Mouse (Mus musculus) thymus, adult 2 months (tissue): Measurements from ENCODE around the gene Gal3st2. TPM values are rescaled to one million over a fixed set of nuclear protein-coding genes. Genes with fewer than 3 reads are reported as not detected.
"Not testable (repeated sequence)": the region's sequence is repeated elsewhere in the genome, so short reads cannot be mapped to it uniquely, and the experiment has no call there.

Experiments
- DNase-seq: peaks from one replicate; pipeline ENCODE4 v3.0.0; 2021
- H3K27ac ChIP-seq: fragments of 200-500 bp; 2 replicates; pipeline ENCODE4 v1.5.1; 2012; ENCODE audit warnings: low read length, control low read depth; ENCODE audit not compliant: control insufficient read depth, insufficient read depth
- H3K27me3 ChIP-seq: fragments of 200-500 bp; 2 replicates; pipeline ENCODE4 v1.6.1; 2012; ENCODE audit warnings: mild to moderate bottlenecking, low read length, moderate library complexity, mixed read lengths; ENCODE audit not compliant: control insufficient read depth, insufficient read depth
- H3K36me3 ChIP-seq: fragments of 200-500 bp; 2 replicates; pipeline ENCODE4 v1.6.1; 2012; ENCODE audit warnings: mild to moderate bottlenecking, low read length, moderate library complexity; ENCODE audit not compliant: control insufficient read depth, insufficient read depth
- H3K4me1 ChIP-seq: fragments of 200-500 bp; replicated peaks from 2 replicates; pipeline ENCODE4 v1.6.1; 2012; ENCODE audit warnings: low read length; ENCODE audit not compliant: control insufficient read depth, insufficient read depth
- H3K4me3 ChIP-seq: fragments of 200-500 bp; 2 replicates; pipeline ENCODE4 v1.5.1; 2012; ENCODE audit warnings: mild to moderate bottlenecking, low read length, control low read depth, moderate library complexity; ENCODE audit not compliant: control insufficient read depth, insufficient read depth
- WGBS: fragments of 180-500 bp; shearing (Covaris S2); methylation state at CpG from one replicate; pipeline ENCODE4 v1.1.7; 2018; 5-methylcytosine and 5-hydroxymethylcytosine counted together
- polyA plus RNA-seq: library from polyadenylated mRNA; depleted of rRNA; stranded (reverse); fragments of >200 nt; gene quantifications from 2 replicates; pipeline ENCODE4 v1.2.3, GENCODE M21; 2012; rRNA removed

Gal3st2 gene
- polyA plus RNA-seq, 1 experiment = 2.6 TPM

- not testable (repeated sequence) for H3K36me3 ChIP-seq, H3K27me3 ChIP-seq, H3K27ac ChIP-seq, H3K4me1 ChIP-seq, DNase-seq, H3K4me3 ChIP-seq
- WGBS = 93% methylated on average over 3 of the region's 3 CpGs
Measured at GRCm38 (mm10) chr1:93917160-93917559, 56.1 kb downstream of the Gal3st2 start.

GRCm38 (mm10) chr1:93918011-93918410 is 56.9 kb downstream of the Gal3st2 start, which contains the start of gene Gal3st2b:
TSS of gene Gal3st2b (plus strand) at chr1:93918311.
- H3K4me1 ChIP-seq, H3K4me3 ChIP-seq, H3K36me3 ChIP-seq, DNase-seq, H3K27me3 ChIP-seq, H3K27ac ChIP-seq: not testable (repeated sequence)
- 91% methylated on average over 2 of the region's 2 CpGs for WGBS

- H3K27me3 ChIP-seq, DNase-seq, H3K4me3 ChIP-seq, H3K4me1 ChIP-seq, H3K36me3 ChIP-seq, H3K27ac ChIP-seq: not testable (repeated sequence)
- WGBS = 100% methylated on average over 1 of the region's 1 CpGs
Measured at GRCm38 (mm10) chr1:93918775-93919174, 57.7 kb downstream of the Gal3st2 start.

- H3K4me3 ChIP-seq, H3K27me3 ChIP-seq, H3K4me1 ChIP-seq, H3K27ac ChIP-seq, DNase-seq, H3K36me3 ChIP-seq: not testable (repeated sequence)
- 85% methylated on average over 3 of the region's 3 CpGs for WGBS
Measured at GRCm38 (mm10) chr1:93919321-93919720, 58.2 kb downstream of the Gal3st2 start.

GRCm38 (mm10) chr1:93922609-93923008 is 61.5 kb downstream of the Gal3st2 start:
- WGBS = 76% methylated on average over 3 of the region's 3 CpGs

GRCm38 (mm10) chr1:93923098-93923497 is 62.0 kb downstream of the Gal3st2 start:
- H3K36me3 ChIP-seq, H3K4me3 ChIP-seq, DNase-seq, H3K27ac ChIP-seq, H3K4me1 ChIP-seq, H3K27me3 ChIP-seq: not testable (repeated sequence)
- WGBS = 51% methylated on average over 2 of the region's 2 CpGs

More at GRCm38 (mm10) chr1:93922609-93923008, 61.5 kb downstream of the Gal3st2 start:
- H3K36me3 ChIP-seq, H3K4me1 ChIP-seq, DNase-seq, H3K4me3 ChIP-seq, H3K27ac ChIP-seq, H3K27me3 ChIP-seq: not testable (repeated sequence)

Other genes with a start within 250 kb of the Gal3st2 start
- gene Stk25, start 202.6 kb upstream of the Gal3st2 start, polyA plus RNA-seq = 127 and 164 TPM in 2 replicates
- 19.9 and 30.7 TPM in 2 replicates for gene Bok, start 175.6 kb upstream of the Gal3st2 start, polyA plus RNA-seq
- 69.1 and 75.6 TPM in 2 replicates for gene Atg4b, start 109.8 kb upstream of the Gal3st2 start, polyA plus RNA-seq
- gene Thap4, start 106.4 kb upstream of the Gal3st2 start, polyA plus RNA-seq = 34.5 and 38.9 TPM in 2 replicates
- gene Dtymk, start 59.4 kb upstream of the Gal3st2 start, polyA plus RNA-seq = 146 and 149 TPM in 2 replicates
- 10.9 and 11.0 TPM in 2 replicates for gene Ing5, start 57.3 kb upstream of the Gal3st2 start, polyA plus RNA-seq
- gene D2hgdh, start 36.4 kb upstream of the Gal3st2 start, polyA plus RNA-seq = 29.3 and 41.7 TPM in 2 replicates
- 2.5 and 2.6 TPM in 2 replicates for gene Gal3st2b, start 57.0 kb downstream of the Gal3st2 start, polyA plus RNA-seq
- 0.03 and 0.08 TPM in 2 replicates for gene Gal3st2c, start 129.2 kb downstream of the Gal3st2 start, polyA plus RNA-seq
- not detected in 2 replicates for gene Neu4, start 159.1 kb downstream of the Gal3st2 start, polyA plus RNA-seq
- 21.8 and 25.0 TPM in 2 replicates for gene Pdcd1, start 191.2 kb downstream of the Gal3st2 start, polyA plus RNA-seq